In genomic region chr5:145166536-145167305, GRCm38 (mm10) we compare ENCODE assay signal across 8 mouse cellular contexts. TPM values are rescaled to one million over a fixed set of nuclear protein-coding genes. Genes with fewer than 3 reads are reported as not detected.
DNase-seq lines count a peak whose midpoint lies in the region; ATAC-seq lines count a peak whose summit lies in the region.

Gene Ptcd1, minus strand, starts transcription at chr5:145167108.
Gene Cpsf4, plus strand, starts transcription at chr5:145167213.

- intact Hi-C loops in left cerebral cortex, postnatal 14 days (cut with DNase I): no loop called here

- peak within 1 kb of the TSS; percentile 98 for H3K9ac ChIP-seq in intestine, embryonic 14.5 days (ENCODE audit: low read length)

- peak within 1 kb of the TSS; percentile 88 for H3K27ac ChIP-seq in intestine, embryonic 14.5 days (ENCODE audit: low read depth)

- 1% methylated on average over 51 of the region's 51 CpGs for WGBS in intestine, embryonic 14.5 days

- H3K36me3 ChIP-seq in intestine, embryonic 14.5 days (ENCODE audit: control insufficient read depth, insufficient read depth, low read length): peaks cover 39% of the 10 kb centered on the region

- H3K4me2 ChIP-seq in intestine, embryonic 14.5 days (ENCODE audit: low read length): peak within 1 kb of the TSS; percentile 95

- peak; percentile 97 for ATAC-seq in intestine, embryonic 14.5 days (replicated peaks; ENCODE audit: low FRiP score, low TSS enrichment, low read depth)

- peaks cover 16% of the 10 kb centered on the region for H3K4me1 ChIP-seq in intestine, embryonic 14.5 days (replicated peaks; ENCODE audit: control insufficient read depth, insufficient read depth, low read length)

- no peaks in the 10 kb centered on the region for H3K27me3 ChIP-seq in intestine, embryonic 14.5 days (replicated peaks; ENCODE audit: control insufficient read depth, insufficient read depth, low read length)

- peak within 1 kb of the TSS; percentile 92 for H3K4me3 ChIP-seq in intestine, embryonic 14.5 days (ENCODE audit: low read depth, low read length)

- DNase-seq in adrenal gland, adult 18-20 months (ENCODE audit: low spot score in 2 of 2): peak; percentile 97
- peak; percentile 99 for DNase-seq in embryo, embryonic 11 days
- peak; percentile 98 for DNase-seq in gastrocnemius, postnatal 25 days
- peak; percentile 98 for DNase-seq in intestine, embryonic 14.5 days (ENCODE audit: low spot score)
- DNase-seq in left cerebral cortex, postnatal 14 days (ENCODE audit: low spot score in 2 of 2): peak; percentile 99
- peak; percentile 99 for DNase-seq in mesoderm, embryonic 11.5 days (ENCODE audit: low read depth, low spot score)
- peak; percentile 99 for DNase-seq in right cerebral cortex, postnatal 36 days (ENCODE audit: low spot score in 2 of 2)
- peak; percentile 98 for DNase-seq in yolk sac, embryonic 10.5 days (ENCODE audit: low spot score)

- H3K9me3 ChIP-seq in intestine, embryonic 14.5 days (ENCODE audit: control insufficient read depth, low read length): no peaks in the 10 kb centered on the region

RNA-seq across cellular contexts. Expression of gene Ptcd1, which starts in this region (rescaled TPM):
- 10 to 100 TPM; 22.1 to 23.1 TPM for total RNA-seq in adrenal gland, adult 18-20 months (2021)
- 10 to 100 TPM; 11.3 to 11.4 TPM for total RNA-seq in gastrocnemius, postnatal 25 days (2021)
- 12.6 and 13.1 TPM in 2 replicates for polyA plus RNA-seq in intestine, embryonic 14.5 days (2014; fragmentation: Nextera tagmentation; extraction: Ambion mirVana)
- 10 to 100 TPM; 16.4 to 17.7 TPM for total RNA-seq in left cerebral cortex, postnatal 14 days (2021)

RNA-seq across cellular contexts. Expression of gene Cpsf4, which starts in this region (rescaled TPM):
- 10 to 100 TPM; 19.9 to 22.5 TPM for total RNA-seq in adrenal gland, adult 18-20 months (2021)
- total RNA-seq in gastrocnemius, postnatal 25 days (2021): 1 to 10 TPM; 6.7 to 7.2 TPM
- polyA plus RNA-seq in intestine, embryonic 14.5 days (2014; fragmentation: Nextera tagmentation; extraction: Ambion mirVana): 29.6 and 32.0 TPM in 2 replicates
- total RNA-seq in left cerebral cortex, postnatal 14 days (2021): 10 to 100 TPM; 24.0 to 24.2 TPM

Comparison
In these comparisons a context has a peak if more than half of its experiments do, and no peak if none do; other contexts are left out.
1. Peak in every context shown above with its lines: DNase-seq, ATAC-seq, H3K4me3 ChIP-seq and H3K27ac ChIP-seq.